Mouse (Mus musculus) lung, adult 2 months (tissue): Measurements from ENCODE around the gene Trim11.

Source experiments
- CTCF ChIP-seq: fragments of 200-500 bp; IDR thresholded peaks from 2 replicates; pipeline ENCODE4 v1.5.1; 2011; ENCODE audit warnings: mild to moderate bottlenecking, low read length, control low read depth; ENCODE audit not compliant: insufficient read depth
- POLR2A ChIP-seq: fragments of 200-500 bp; IDR thresholded peaks from 2 replicates; pipeline ENCODE4 v1.6.1; 2011; ENCODE audit warnings: low read depth, mild to moderate bottlenecking, control low read depth, low read length, borderline replicate concordance; ENCODE audit errors: extremely low read depth

DNA sequence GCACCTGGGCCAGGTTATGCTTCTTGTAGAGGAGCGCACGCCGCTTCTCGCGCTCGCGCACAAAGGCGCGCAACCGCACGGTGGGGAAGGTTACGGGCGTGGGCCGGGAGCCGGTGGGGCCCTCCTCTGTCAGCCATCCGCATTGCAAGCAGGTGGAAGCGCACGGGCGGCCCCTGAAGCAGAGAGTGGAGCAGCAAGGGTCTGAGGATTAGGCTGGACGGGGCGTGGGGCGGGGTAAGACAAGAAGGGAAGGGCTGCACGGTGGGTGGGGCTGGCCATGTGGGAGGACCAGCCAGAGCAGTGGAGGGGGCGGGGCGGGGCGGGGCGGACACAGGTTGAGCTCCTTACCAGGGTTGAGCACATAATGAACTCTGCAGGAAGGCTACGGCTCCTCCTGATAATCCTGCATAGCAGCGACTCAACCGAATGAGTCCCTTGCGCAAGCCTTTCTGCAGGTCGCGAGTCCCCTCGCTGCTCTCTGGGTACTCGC, 16.5 kb downstream of the Trim11 start:
- TF ChIP-seq CTCF = no peak
- TF ChIP-seq POLR2A = no peak
